Mouse (Mus musculus): ENCODE results near the gene Haus7.

DNA sequence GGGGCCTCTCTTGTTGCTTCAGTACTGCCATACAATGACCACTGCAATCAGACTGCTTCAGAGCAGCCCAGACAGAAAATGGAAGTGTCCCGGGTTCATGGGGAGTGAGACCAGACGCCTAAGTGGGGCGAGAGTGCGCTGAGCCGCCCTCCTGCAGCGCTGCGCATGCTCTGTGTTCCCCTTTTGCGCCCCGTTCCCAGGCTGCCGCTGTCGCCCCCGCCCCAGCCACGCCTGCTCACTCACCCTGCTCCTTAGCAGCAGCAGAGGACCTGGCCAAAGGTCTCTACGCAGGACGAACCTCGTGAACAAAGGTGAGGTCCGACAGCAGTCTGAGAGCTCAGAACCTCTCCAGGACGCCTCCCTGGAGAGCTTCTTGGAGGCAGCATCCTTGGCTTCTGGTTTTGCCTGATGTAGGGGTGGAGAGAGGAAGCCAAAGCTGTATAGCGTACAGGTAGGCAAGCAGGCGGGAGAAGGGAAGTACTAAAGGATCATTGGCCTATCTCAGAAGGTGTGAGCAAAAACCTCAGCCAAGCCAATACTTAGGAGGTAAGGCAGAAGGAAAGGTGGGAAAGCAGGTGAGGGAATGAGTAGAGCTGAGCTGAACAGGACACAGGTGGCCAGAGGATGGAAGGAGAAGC, 47.8 kb downstream of the Haus7 start, which contains the start of gene Zfp92:
- TF ChIP-seq POLR2A (IDR thresholded peaks at IDR 0.05; ENCODE audit: insufficient read length, low read depth) (no peak), MAX (IDR thresholded peaks at IDR 0.05; ENCODE audit: low read depth) (no peak), CEBPB (IDR thresholded peaks at IDR 0.05; ENCODE audit: insufficient read depth, poor library complexity, severe bottlenecking) (no peak), E2F4 (IDR thresholded peaks at IDR 0.05; ENCODE audit: insufficient read depth) (no peak), TCF12 (IDR thresholded peaks at IDR 0.05; ENCODE audit: insufficient read depth, poor library complexity, severe bottlenecking) (no peak), TCF3 (IDR thresholded peaks at IDR 0.05; ENCODE audit: insufficient read length, low read depth) (no peak), POLR2AphosphoS2 (IDR thresholded peaks at IDR 0.05; ENCODE audit: insufficient read length, low read depth) (no peak), MYOD1 (IDR thresholded peaks at IDR 0.05; ENCODE audit: control insufficient read depth in 1 of 3, insufficient read length in 2 of 3, low read depth in 2 of 3) (no peak)
